Mouse (Mus musculus) spleen, adult 2 months (tissue): ENCODE data around the gene Fgf22.

ENCODE experiments used
- CTCF ChIP-seq: fragments of 200-500 bp; IDR thresholded peaks from 2 replicates; pipeline ENCODE4 v1.5.1; 2011; ENCODE audit warnings: mild to moderate bottlenecking, inconsistent platforms; ENCODE audit not compliant: insufficient read depth, insufficient read length, insufficient replicate concordance; ENCODE audit errors: extremely low read depth
- POLR2A ChIP-seq: fragments of 200-500 bp; IDR thresholded peaks from 2 replicates; pipeline ENCODE4 v1.6.1; 2011; ENCODE audit warnings: low read depth, low read length, inconsistent platforms

DNA sequence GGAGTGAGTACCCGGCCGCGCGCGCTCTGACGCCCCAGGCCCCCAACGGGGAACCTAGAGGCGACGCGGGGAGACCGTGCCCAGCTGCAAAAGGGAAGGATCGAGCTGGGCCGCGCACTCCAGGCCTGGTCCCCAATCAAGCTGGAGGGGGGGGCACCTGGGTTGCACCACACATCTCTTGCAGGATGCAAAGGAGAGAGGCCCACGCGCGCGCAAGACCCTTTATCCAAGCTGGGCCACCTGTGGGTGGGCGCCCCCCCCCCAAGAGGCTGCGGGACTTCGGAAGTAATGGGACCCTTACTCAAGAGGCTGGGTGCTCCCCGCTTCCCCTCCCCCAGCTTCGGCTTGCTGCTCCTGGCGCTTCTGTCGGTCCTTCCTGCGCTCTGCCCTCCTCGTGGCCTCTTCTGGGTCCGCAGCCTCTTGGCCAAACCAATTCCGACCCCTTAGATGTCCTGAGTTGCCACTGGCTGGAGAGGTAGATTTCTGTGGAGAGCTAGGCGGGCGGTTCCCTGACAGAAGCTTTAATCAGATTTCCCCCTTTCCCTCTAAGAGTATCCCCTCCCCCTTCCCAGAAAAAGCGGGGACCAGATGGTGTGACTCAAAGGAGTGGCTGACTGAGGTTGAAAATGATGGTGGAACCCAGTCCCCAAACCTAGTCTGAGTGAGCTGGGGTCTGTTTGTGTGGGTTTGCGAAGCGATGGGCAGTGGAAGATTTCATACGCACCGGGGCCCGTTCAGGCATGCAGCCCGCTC lies 39.0 kb downstream of the Fgf22 start:
- TF ChIP-seq CTCF: no peak
- TF ChIP-seq POLR2A: no peak
